12 mouse cellular contexts compared by ENCODE assay signal in the genomic region with DNA sequence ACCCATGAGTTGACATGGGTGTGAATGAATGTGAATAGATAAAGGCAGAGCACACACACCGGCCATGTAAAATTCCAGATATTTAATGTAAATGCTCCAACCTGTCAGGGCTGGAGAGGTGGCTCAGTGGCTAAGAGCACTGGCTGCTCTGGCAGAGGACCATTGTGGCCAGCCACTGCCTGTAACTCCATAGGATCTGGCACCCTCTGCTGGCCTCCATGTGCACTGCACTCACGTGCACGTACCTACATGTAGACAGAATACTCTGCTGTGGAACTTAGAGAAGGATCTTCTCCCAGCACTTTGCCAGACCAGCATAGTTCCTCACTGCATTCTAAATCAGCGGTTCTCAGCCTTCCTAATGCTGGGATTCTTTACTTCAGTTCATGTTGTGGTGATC.
DNase-seq lines count a peak whose midpoint lies in the region; ATAC-seq and TF ChIP-seq lines count a peak whose summit lies in the region.
"Had no signal": no experiment of that assay in that cellular context is flagged by ENCODE, and none has a peak within 500 bp of the region (broad histone marks: within the 10 kb centered on the region; RNA-seq: fewer than 3 reads in every experiment).

No protein-coding gene starts in this region.

- H3K27me3 ChIP-seq in intestine, postnatal 0 days (replicated peaks; ENCODE audit: control insufficient read depth, insufficient read depth, low read length), result no peaks in the 10 kb centered on the region
- H3K27me3 ChIP-seq in intestine, embryonic 15.5 days (replicated peaks), result no peaks in the 10 kb centered on the region
- H3K27me3 ChIP-seq in midbrain, postnatal 0 days (ENCODE audit: insufficient read depth, low read length), result no peaks in the 10 kb centered on the region
- H3K27me3 ChIP-seq in midbrain, embryonic 15.5 days (replicated peaks), result no peaks in the 10 kb centered on the region
- no peaks in the 10 kb centered on the region for H3K27me3 ChIP-seq in stomach, postnatal 0 days (ENCODE audit: control insufficient read depth, insufficient read depth, low read length)
- H3K27me3 ChIP-seq in heart, embryonic 12.5 days (replicated peaks), result no peaks in the 10 kb centered on the region
- no peaks in the 10 kb centered on the region for H3K27me3 ChIP-seq in midbrain, embryonic 13.5 days
- H3K27me3 ChIP-seq: hindbrain, embryonic 15.5 days had no signal

- H3K4me3 ChIP-seq in intestine, postnatal 0 days (ENCODE audit: low read depth, low read length), result no peak overlapping the region
- H3K4me3 ChIP-seq in intestine, embryonic 15.5 days (replicated peaks), result no peak overlapping the region
- H3K4me3 ChIP-seq in midbrain, postnatal 0 days (ENCODE audit: low read depth, low read length), result no peak overlapping the region
- H3K4me3 ChIP-seq in midbrain, embryonic 15.5 days, result no peak overlapping the region
- H3K4me3 ChIP-seq in stomach, postnatal 0 days (ENCODE audit: low read depth, low read length), result no peak overlapping the region
- no peak overlapping the region for H3K4me3 ChIP-seq in heart, embryonic 12.5 days
- no peak overlapping the region for H3K4me3 ChIP-seq in midbrain, embryonic 13.5 days (replicated peaks)
- H3K4me3 ChIP-seq: hindbrain, embryonic 15.5 days had no signal

- DNase-seq in midbrain, postnatal 0 days (ENCODE audit: low spot score), result no peak
- peak; percentile 13 for DNase-seq in T-cell, adult 2 months (ENCODE audit: low spot score)
- no peak for DNase-seq in stomach, postnatal 0 days (ENCODE audit: low spot score)
- DNase-seq: cerebellum, adult 11 months; right cerebral cortex, postnatal 4 days had no signal

- no peaks in the 10 kb centered on the region for H3K4me1 ChIP-seq in intestine, postnatal 0 days (replicated peaks; ENCODE audit: control insufficient read depth, insufficient read depth, low read length)
- H3K4me1 ChIP-seq in intestine, embryonic 15.5 days (replicated peaks), result no peaks in the 10 kb centered on the region
- H3K4me1 ChIP-seq in midbrain, postnatal 0 days (ENCODE audit: insufficient read depth, low read length), result no peaks in the 10 kb centered on the region
- no peaks in the 10 kb centered on the region for H3K4me1 ChIP-seq in midbrain, embryonic 15.5 days
- H3K4me1 ChIP-seq in stomach, postnatal 0 days (replicated peaks; ENCODE audit: control insufficient read depth, insufficient read depth), result no peaks in the 10 kb centered on the region
- H3K4me1 ChIP-seq in heart, embryonic 12.5 days (replicated peaks), result no peaks in the 10 kb centered on the region
- H3K4me1 ChIP-seq in midbrain, embryonic 13.5 days (replicated peaks), result no peaks in the 10 kb centered on the region
- H3K4me1 ChIP-seq: hindbrain, embryonic 15.5 days had no signal

- TF ChIP-seq CTCF in intestine, postnatal 0 days (IDR thresholded peaks at IDR 0.05; ENCODE audit: low read depth), result peak; percentile 43
- peak; percentile 38; the same call in 1 of the 2 replicates for TF ChIP-seq CTCF in midbrain, postnatal 0 days (IDR thresholded peaks at IDR 0.05)
- TF ChIP-seq CTCF in stomach, postnatal 0 days (IDR thresholded peaks at IDR 0.05; ENCODE audit: low read depth), result peak; percentile 37; the same call in 1 of the 2 replicates

- no peak overlapping the region for H3K9ac ChIP-seq in intestine, postnatal 0 days (ENCODE audit: low read depth, low read length)
- no peak overlapping the region for H3K9ac ChIP-seq in intestine, embryonic 15.5 days
- H3K9ac ChIP-seq in midbrain, postnatal 0 days (replicated peaks; ENCODE audit: low read length, poor library complexity, severe bottlenecking), result no peak overlapping the region
- no peak overlapping the region for H3K9ac ChIP-seq in midbrain, embryonic 15.5 days
- no peak overlapping the region for H3K9ac ChIP-seq in stomach, postnatal 0 days (ENCODE audit: low read length)
- no peak overlapping the region for H3K9ac ChIP-seq in heart, embryonic 12.5 days
- no peak overlapping the region for H3K9ac ChIP-seq in midbrain, embryonic 13.5 days (replicated peaks)
- H3K9ac ChIP-seq: hindbrain, embryonic 15.5 days had no signal

- H3K9me3 ChIP-seq in intestine, postnatal 0 days (ENCODE audit: control insufficient read depth), result 0 out of 2 replicates have a peak, but pooled peaks cover 5% of the 10 kb centered on the region
- no peaks in the 10 kb centered on the region for H3K9me3 ChIP-seq in intestine, embryonic 15.5 days
- H3K9me3 ChIP-seq in midbrain, postnatal 0 days (ENCODE audit: low read length), result no peaks in the 10 kb centered on the region
- H3K9me3 ChIP-seq in midbrain, embryonic 15.5 days, result no peaks in the 10 kb centered on the region
- no peaks in the 10 kb centered on the region for H3K9me3 ChIP-seq in stomach, postnatal 0 days (ENCODE audit: control insufficient read depth, low read length)
- H3K9me3 ChIP-seq in heart, embryonic 12.5 days (replicated peaks), result peaks cover 11% of the 10 kb centered on the region
- peaks cover 4% of the 10 kb centered on the region for H3K9me3 ChIP-seq in midbrain, embryonic 13.5 days
- H3K9me3 ChIP-seq: hindbrain, embryonic 15.5 days had no signal

- no peak for ATAC-seq in intestine, postnatal 0 days
- ATAC-seq in intestine, embryonic 15.5 days, result no peak
- ATAC-seq in midbrain, postnatal 0 days (ENCODE audit: low FRiP score), result no peak
- ATAC-seq in midbrain, embryonic 15.5 days (replicated peaks), result no peak
- no peak for ATAC-seq in stomach, postnatal 0 days (ENCODE audit: low FRiP score, low TSS enrichment)
- ATAC-seq in heart, embryonic 12.5 days (ENCODE audit: insufficient number of reproducible peaks, low FRiP score), result no peak
- no peak for ATAC-seq in midbrain, embryonic 13.5 days

- no peak overlapping the region for H3K27ac ChIP-seq in intestine, postnatal 0 days (ENCODE audit: low read depth, low read length)
- no peak overlapping the region for H3K27ac ChIP-seq in intestine, embryonic 15.5 days
- H3K27ac ChIP-seq in midbrain, postnatal 0 days (ENCODE audit: low read depth, low read length), result no peak overlapping the region
- H3K27ac ChIP-seq in midbrain, embryonic 15.5 days, result no peak overlapping the region
- H3K27ac ChIP-seq in stomach, postnatal 0 days (replicated peaks), result no peak overlapping the region
- H3K27ac ChIP-seq in heart, embryonic 12.5 days (ENCODE audit: poor library complexity, severe bottlenecking), result no peak overlapping the region
- no peak overlapping the region for H3K27ac ChIP-seq in midbrain, embryonic 13.5 days
- H3K27ac ChIP-seq: hindbrain, embryonic 15.5 days; macrophage had no signal

- H3K4me2 ChIP-seq in intestine, postnatal 0 days (replicated peaks; ENCODE audit: low read depth), result no peak overlapping the region
- H3K4me2 ChIP-seq in intestine, embryonic 15.5 days (replicated peaks), result no peak overlapping the region
- H3K4me2 ChIP-seq in midbrain, postnatal 0 days (ENCODE audit: low read depth, low read length, poor library complexity, severe bottlenecking), result no peak overlapping the region
- no peak overlapping the region for H3K4me2 ChIP-seq in midbrain, embryonic 15.5 days
- H3K4me2 ChIP-seq in stomach, postnatal 0 days (replicated peaks; ENCODE audit: low read depth), result no peak overlapping the region
- no peak overlapping the region for H3K4me2 ChIP-seq in heart, embryonic 12.5 days
- no peak overlapping the region for H3K4me2 ChIP-seq in midbrain, embryonic 13.5 days (replicated peaks)
- H3K4me2 ChIP-seq: hindbrain, embryonic 15.5 days had no signal

- no peak for TF ChIP-seq EP300 in stomach, postnatal 0 days (optimal IDR thresholded peaks at IDR 0.05)

- 95% methylated on average over 4 of the region's 4 CpGs for WGBS in intestine, postnatal 0 days
- 89% methylated on average over 4 of the region's 4 CpGs for WGBS in intestine, embryonic 15.5 days
- 97% methylated on average over 4 of the region's 4 CpGs for WGBS in midbrain, postnatal 0 days
- WGBS in midbrain, embryonic 15.5 days, result 95% methylated on average over 4 of the region's 4 CpGs
- 95% methylated on average over 4 of the region's 4 CpGs for WGBS in stomach, postnatal 0 days
- WGBS in heart, embryonic 12.5 days, result 87% methylated on average over 4 of the region's 4 CpGs
- WGBS in midbrain, embryonic 13.5 days, result 90% methylated on average over 4 of the region's 4 CpGs

- no peaks in the 10 kb centered on the region for H3K36me3 ChIP-seq in intestine, postnatal 0 days (ENCODE audit: control insufficient read depth, insufficient read depth)
- H3K36me3 ChIP-seq in intestine, embryonic 15.5 days, result no peaks in the 10 kb centered on the region
- no peaks in the 10 kb centered on the region for H3K36me3 ChIP-seq in midbrain, postnatal 0 days (ENCODE audit: insufficient read depth, low read length)
- no peaks in the 10 kb centered on the region for H3K36me3 ChIP-seq in midbrain, embryonic 15.5 days (replicated peaks)
- no peaks in the 10 kb centered on the region for H3K36me3 ChIP-seq in stomach, postnatal 0 days (ENCODE audit: control insufficient read depth, insufficient read depth, low read length)
- no peaks in the 10 kb centered on the region for H3K36me3 ChIP-seq in heart, embryonic 12.5 days
- no peaks in the 10 kb centered on the region for H3K36me3 ChIP-seq in midbrain, embryonic 13.5 days
- H3K36me3 ChIP-seq: hindbrain, embryonic 15.5 days had no signal
